Mouse (Mus musculus) cerebellum, adult 18-20 months (tissue): ENCODE results near the gene Scn5a.

Source experiments
- DNase-seq, 2 experiments: peaks; one replicate each; pipeline ENCODE4 v3.0.0; 2021

Scn5a gene

GRCm38 (mm10) chr9:119578636-119579438 is at the start of gene Scn5a:
Gene Scn5a, minus strand, starts transcription at chr9:119579016.
- no peak for DNase-seq

GRCm38 (mm10) chr9:119627227-119627626 is 48.4 kb upstream of the Scn5a start:
- DNase-seq: no peak

GRCm38 (mm10) chr9:119624151-119624550 is 45.3 kb upstream of the Scn5a start:
- DNase-seq: no peak

- DNase-seq: no peak
Observed at GRCm38 (mm10) chr9:119614798-119615197, 36.0 kb upstream of the Scn5a start.

GRCm38 (mm10) chr9:119610563-119611166 is 31.8 kb upstream of the Scn5a start:
- DNase-seq: no peak

GRCm38 (mm10) chr9:119606906-119607305 is 28.1 kb upstream of the Scn5a start:
- no peak for DNase-seq

- DNase-seq: no peak
Observed at GRCm38 (mm10) chr9:119604607-119605006, 25.8 kb upstream of the Scn5a start.

- DNase-seq: no peak
Observed at GRCm38 (mm10) chr9:119598501-119598900, 19.7 kb upstream of the Scn5a start.

- DNase-seq: no peak
Observed at GRCm38 (mm10) chr9:119597332-119597731, 18.5 kb upstream of the Scn5a start.

GRCm38 (mm10) chr9:119589592-119589991 is 10.8 kb upstream of the Scn5a start:
- no peak for DNase-seq

GRCm38 (mm10) chr9:119588763-119589449 is 10.1 kb upstream of the Scn5a start:
- DNase-seq: no peak

GRCm38 (mm10) chr9:119580668-119581067 is 1.9 kb upstream of the Scn5a start:
- DNase-seq: peak; percentile 64 to 73

GRCm38 (mm10) chr9:119580187-119580586 is 1.4 kb upstream of the Scn5a start:
- DNase-seq: no peak

- DNase-seq: no peak
Observed at GRCm38 (mm10) chr9:119578311-119578635, 543 bp downstream of the Scn5a start.

GRCm38 (mm10) chr9:119576977-119577376 is 1.8 kb downstream of the Scn5a start:
- no peak for DNase-seq

- DNase-seq: no peak
Observed at GRCm38 (mm10) chr9:119575732-119576131, 3.1 kb downstream of the Scn5a start.

GRCm38 (mm10) chr9:119574366-119574765 is 4.5 kb downstream of the Scn5a start:
- DNase-seq: no peak

GRCm38 (mm10) chr9:119573009-119573408 is 5.8 kb downstream of the Scn5a start:
- no peak for DNase-seq

- DNase-seq: no peak
Observed at GRCm38 (mm10) chr9:119571411-119571888, 7.4 kb downstream of the Scn5a start.

- no peak for DNase-seq
Observed at GRCm38 (mm10) chr9:119570652-119571051, 8.2 kb downstream of the Scn5a start.

- DNase-seq: no peak
Observed at GRCm38 (mm10) chr9:119568732-119569131, 10.1 kb downstream of the Scn5a start.

- no peak for DNase-seq
Observed at GRCm38 (mm10) chr9:119567800-119568199, 11.0 kb downstream of the Scn5a start.

- no peak for DNase-seq
Observed at GRCm38 (mm10) chr9:119566214-119566613, 12.6 kb downstream of the Scn5a start.

- no peak for DNase-seq
Observed at GRCm38 (mm10) chr9:119564803-119565202, 14.0 kb downstream of the Scn5a start.
